Mouse (Mus musculus) heart, embryonic 15.5 days (tissue): ENCODE data around the gene Olfr1046. TPM values are rescaled to one million over a fixed set of nuclear protein-coding genes. Genes with fewer than 3 reads are reported as not detected.
"Not testable (repeated sequence)": the region's sequence is repeated elsewhere in the genome, so short reads cannot be mapped to it uniquely, and the experiment has no call there.

ENCODE experiments used
- ATAC-seq: fragments of 200-750 bp; cut with Nextera tagmentation; replicated peaks from 2 replicates; pipeline ENCODE4 v1.8.0; 2017; ENCODE audit warnings: low read depth, moderate TSS enrichment; ENCODE audit not compliant: insufficient number of reproducible peaks, insufficient read depth, low FRiP score
- H3K27ac ChIP-seq: fragments of 300-500 bp; sonication (generic); 2 replicates; pipeline ENCODE4 v1.5.1; 2015; ENCODE audit warnings: mild to moderate bottlenecking, inconsistent platforms
- H3K27me3 ChIP-seq: fragments of 300-500 bp; sonication (generic); 2 replicates; pipeline ENCODE4 v1.6.1; 2015; ENCODE audit warnings: inconsistent platforms
- H3K36me3 ChIP-seq: fragments of 300-500 bp; sonication (generic); 2 replicates; pipeline ENCODE4 v1.6.1; 2015; ENCODE audit warnings: mild to moderate bottlenecking, inconsistent platforms
- H3K4me1 ChIP-seq: fragments of 300-500 bp; sonication (generic); replicated peaks from 2 replicates; pipeline ENCODE4 v1.6.1; 2015; ENCODE audit warnings: inconsistent platforms
- H3K4me2 ChIP-seq: fragments of 300-500 bp; sonication (generic); 2 replicates; pipeline ENCODE4 v1.6.1; 2015; ENCODE audit warnings: inconsistent platforms, mild to moderate bottlenecking, moderate library complexity
- H3K4me3 ChIP-seq: fragments of 300-500 bp; sonication (generic); 2 replicates; pipeline ENCODE4 v1.5.1; 2015; ENCODE audit warnings: mild to moderate bottlenecking, inconsistent platforms
- H3K9ac ChIP-seq: fragments of 300-500 bp; sonication (generic); 2 replicates; pipeline ENCODE4 v1.6.1; 2015; ENCODE audit warnings: mild to moderate bottlenecking, inconsistent platforms
- H3K9me3 ChIP-seq: fragments of 300-500 bp; sonication (generic); replicated peaks from 2 replicates; pipeline ENCODE4 v1.6.1; 2016; ENCODE audit warnings: inconsistent platforms
- WGBS: fragments of 180-500 bp; shearing (Covaris S2); methylation state at CpG from one replicate; pipeline ENCODE4 v1.1.7; 2015; ENCODE audit warnings: mixed read lengths; 5-methylcytosine and 5-hydroxymethylcytosine counted together
- polyA plus RNA-seq: library from polyadenylated mRNA; unstranded; fragments of >200 nt; fragmentation: Nextera tagmentation; extraction: Ambion mirVana; gene quantifications from 2 replicates; pipeline ENCODE4 v1.2.1, GENCODE M21; 2015

Olfr1046 gene
- not detected in 2 replicates for polyA plus RNA-seq

- H3K36me3 ChIP-seq, result no peaks in the 10 kb centered on the region
- H3K4me3 ChIP-seq, result no peak within 1 kb of the TSS
- no peaks in the 10 kb centered on the region for H3K9me3 ChIP-seq
- H3K9ac ChIP-seq, result no peak within 1 kb of the TSS
- ATAC-seq, result no peak
- no peak within 1 kb of the TSS for H3K27ac ChIP-seq
- H3K27me3 ChIP-seq, result no peaks in the 10 kb centered on the region
- H3K4me2 ChIP-seq, result no peak within 1 kb of the TSS
- H3K4me1 ChIP-seq, result no peaks in the 10 kb centered on the region
- WGBS, result 57% methylated on average over 2 of the region's 2 CpGs
Observed at GRCm38 (mm10) chr2:86219214-86219613, at the start of gene Olfr1046. Olfr1046 (minus strand) TSS chr2:86219314.

- not testable (repeated sequence) for H3K4me2 ChIP-seq, H3K4me3 ChIP-seq, H3K9ac ChIP-seq, H3K27ac ChIP-seq, H3K36me3 ChIP-seq, ATAC-seq, H3K27me3 ChIP-seq, H3K4me1 ChIP-seq, H3K9me3 ChIP-seq
Observed at GRCm38 (mm10) chr2:86258228-86258627, 39.1 kb upstream of the Olfr1046 start, which contains the start of gene Olfr1049. Olfr1049 (minus strand) TSS chr2:86258328.

GRCm38 (mm10) chr2:86240189-86240588 is 21.1 kb upstream of the Olfr1046 start, which contains the start of gene Olfr1048:
Olfr1048 (minus strand) TSS chr2:86240289.
- no peak within 1 kb of the TSS for H3K9ac ChIP-seq
- no peak for ATAC-seq
- no peaks in the 10 kb centered on the region for H3K36me3 ChIP-seq
- H3K9me3 ChIP-seq, result no peaks in the 10 kb centered on the region
- no peaks in the 10 kb centered on the region for H3K4me1 ChIP-seq
- no peak within 1 kb of the TSS for H3K4me2 ChIP-seq
- no peaks in the 10 kb centered on the region for H3K27me3 ChIP-seq
- no peak within 1 kb of the TSS for H3K27ac ChIP-seq
- H3K4me3 ChIP-seq, result no peak within 1 kb of the TSS

- Histone ChIP-seq H3K4me3 (no peak within 1 kb of the TSS), H3K4me2 (no peak within 1 kb of the TSS), H3K36me3 (no peaks in the 10 kb centered on the region), H3K27ac (no peak within 1 kb of the TSS), H3K4me1 (no peaks in the 10 kb centered on the region), H3K27me3 (no peaks in the 10 kb centered on the region), H3K9ac (no peak within 1 kb of the TSS), H3K9me3 (no peaks in the 10 kb centered on the region)
- no peak for ATAC-seq
- 89% methylated on average over 1 of the region's 1 CpGs for WGBS
Observed at GRCm38 (mm10) chr2:86231301-86231700, 12.2 kb upstream of the Olfr1046 start, which contains the start of gene Olfr1047. Olfr1047 (minus strand) TSS chr2:86231401.

DNA sequence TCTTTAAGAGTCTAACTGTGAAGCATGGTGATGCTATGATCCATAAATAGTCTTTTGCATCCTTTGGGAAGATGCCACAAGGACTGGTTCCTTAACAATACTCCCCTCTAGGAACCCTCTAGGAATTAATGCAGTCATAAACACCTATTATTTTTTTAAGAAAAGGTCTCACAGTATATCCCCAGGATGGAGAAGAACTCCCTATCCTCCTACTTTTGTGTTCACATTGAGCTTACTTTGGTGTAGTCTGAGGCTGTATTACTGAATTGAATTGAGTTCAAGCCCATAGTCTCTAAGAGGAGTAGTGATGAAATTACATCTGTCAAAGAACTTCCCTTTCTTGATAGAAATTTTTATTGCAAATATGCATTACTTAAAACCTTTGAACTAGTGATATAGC is 16.2 kb downstream of the Olfr1046 start, which contains the start of gene Olfr1045:
Gene Olfr1045, minus strand, starts transcription at position 101 of the 400 bp plus-strand sequence.
- no peak within 1 kb of the TSS for H3K4me2 ChIP-seq
- H3K27me3 ChIP-seq, result no peaks in the 10 kb centered on the region
- H3K4me3 ChIP-seq, result no peak within 1 kb of the TSS
- no peak within 1 kb of the TSS for H3K27ac ChIP-seq
- no peak for ATAC-seq
- H3K4me1 ChIP-seq, result no peaks in the 10 kb centered on the region
- no peaks in the 10 kb centered on the region for H3K9me3 ChIP-seq
- no peaks in the 10 kb centered on the region for H3K36me3 ChIP-seq
- no peak within 1 kb of the TSS for H3K9ac ChIP-seq

GRCm38 (mm10) chr2:86195863-86196262 is 23.3 kb downstream of the Olfr1046 start:
- no peak overlapping the region for H3K27ac ChIP-seq
- no peak for ATAC-seq
- no peaks in the 10 kb centered on the region for H3K27me3 ChIP-seq

GRCm38 (mm10) chr2:86185583-86185982 is 33.5 kb downstream of the Olfr1046 start, which contains the start of gene Olfr52:
Olfr52 (minus strand) TSS chr2:86185683.
- no peaks in the 10 kb centered on the region for H3K4me1 ChIP-seq
- H3K9me3 ChIP-seq, result no peaks in the 10 kb centered on the region
- ATAC-seq, result no peak
- no peak within 1 kb of the TSS for H3K4me3 ChIP-seq
- H3K36me3 ChIP-seq, result no peaks in the 10 kb centered on the region
- H3K4me2 ChIP-seq, result no peak within 1 kb of the TSS
- H3K27me3 ChIP-seq, result no peaks in the 10 kb centered on the region
- no peak within 1 kb of the TSS for H3K27ac ChIP-seq
- no peak within 1 kb of the TSS for H3K9ac ChIP-seq

More at GRCm38 (mm10) chr2:86195863-86196262, 23.3 kb downstream of the Olfr1046 start:
- 41% methylated on average over 1 of the region's 1 CpGs for WGBS
- Histone ChIP-seq H3K9ac (no peak overlapping the region), H3K4me1 (no peaks in the 10 kb centered on the region), H3K9me3 (no peaks in the 10 kb centered on the region), H3K4me3 (no peak overlapping the region), H3K4me2 (no peak overlapping the region), H3K36me3 (no peaks in the 10 kb centered on the region)

DNA sequence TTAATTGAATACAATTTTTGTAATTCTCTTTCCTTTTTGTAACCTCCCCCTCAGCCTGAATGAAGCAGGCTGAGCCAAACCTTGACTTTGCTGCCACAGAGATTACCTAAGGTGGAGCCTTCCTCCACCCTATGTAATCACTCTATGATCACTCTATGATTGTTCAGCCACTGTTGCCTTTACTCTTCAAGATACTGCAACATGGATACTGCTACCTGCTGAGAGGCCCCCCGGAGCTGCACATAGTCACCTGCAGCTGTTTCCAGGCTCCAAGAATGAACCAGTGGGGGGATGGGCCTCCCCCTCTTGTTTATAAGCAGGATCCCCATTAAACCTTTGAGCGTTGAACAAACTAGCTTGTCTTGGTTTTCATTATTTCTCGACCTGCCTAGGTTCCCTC is 39.2 kb downstream of the Olfr1046 start:
- 77% methylated on average over 3 of the region's 3 CpGs for WGBS
- no peaks in the 10 kb centered on the region for H3K4me1 ChIP-seq
- ATAC-seq, result no peak

GRCm38 (mm10) chr2:86177720-86178119 is 41.4 kb downstream of the Olfr1046 start, which contains the start of gene Olfr1044:
Olfr1044 (minus strand) TSS chr2:86177820.
- H3K36me3 ChIP-seq, result no peaks in the 10 kb centered on the region
- H3K4me2 ChIP-seq, result no peak within 1 kb of the TSS
- no peak within 1 kb of the TSS for H3K9ac ChIP-seq
- H3K4me3 ChIP-seq, result no peak within 1 kb of the TSS
- ATAC-seq, result no peak
- no peaks in the 10 kb centered on the region for H3K4me1 ChIP-seq
- H3K27ac ChIP-seq, result no peak within 1 kb of the TSS
- H3K9me3 ChIP-seq, result no peaks in the 10 kb centered on the region
- no peaks in the 10 kb centered on the region for H3K27me3 ChIP-seq

More for the DNA sequence above, 39.2 kb downstream of the Olfr1046 start:
- no peak overlapping the region for H3K4me3 ChIP-seq
- no peak overlapping the region for H3K9ac ChIP-seq
- no peak overlapping the region for H3K27ac ChIP-seq
- H3K27me3 ChIP-seq, result no peaks in the 10 kb centered on the region
- H3K9me3 ChIP-seq, result no peaks in the 10 kb centered on the region
- H3K4me2 ChIP-seq, result no peak overlapping the region
- H3K36me3 ChIP-seq, result no peaks in the 10 kb centered on the region

DNA sequence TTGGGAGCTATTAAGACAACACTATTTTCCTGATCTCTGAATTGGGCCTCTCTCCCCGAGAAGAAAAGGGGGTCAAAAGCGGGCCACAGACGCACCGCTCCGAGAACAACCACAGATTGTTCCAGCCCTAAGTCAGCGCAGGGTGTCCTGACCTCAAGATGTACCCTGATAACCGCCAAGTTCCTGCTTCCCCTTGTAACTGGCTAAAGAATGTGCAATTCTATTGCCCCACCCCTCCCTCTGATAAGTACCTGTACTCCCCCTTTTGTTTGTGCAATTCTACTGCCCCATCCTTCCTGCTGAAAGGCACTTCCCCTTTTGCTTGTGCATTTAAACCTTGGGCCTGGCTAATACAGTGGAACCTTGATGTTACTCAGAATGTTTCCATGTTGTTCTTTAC is 43.7 kb downstream of the Olfr1046 start:
- H3K4me1 ChIP-seq, H3K9me3 ChIP-seq, H3K36me3 ChIP-seq, H3K27ac ChIP-seq, H3K4me2 ChIP-seq, ATAC-seq, H3K4me3 ChIP-seq, H3K27me3 ChIP-seq, H3K9ac ChIP-seq: not testable (repeated sequence)
- WGBS, result 75% methylated on average over 7 of the region's 7 CpGs

DNA sequence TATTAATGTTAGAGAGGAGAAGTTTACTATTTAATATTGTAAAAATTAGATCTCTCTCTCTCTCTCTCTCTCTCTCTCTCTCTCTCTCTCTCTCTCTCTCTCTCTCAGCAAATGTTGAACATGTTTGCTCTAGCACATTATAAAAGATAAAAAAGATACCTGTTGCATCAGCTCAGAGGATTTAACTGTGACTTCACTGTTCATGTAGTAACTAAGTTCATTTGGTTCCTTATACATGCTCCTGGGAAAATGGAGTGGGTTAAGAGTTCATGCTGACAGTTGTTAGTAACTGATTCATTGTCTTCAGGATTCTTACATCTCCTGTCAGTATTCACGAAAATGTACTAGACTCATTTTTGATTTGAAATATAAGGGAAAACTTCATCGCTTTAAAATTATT is 51.7 kb downstream of the Olfr1046 start, which contains the start of gene Olfr1043:
Gene Olfr1043, minus strand, starts transcription at position 101 of the 400 bp plus-strand sequence.
- Histone ChIP-seq H3K9ac (no peak within 1 kb of the TSS), H3K9me3 (no peaks in the 10 kb centered on the region), H3K36me3 (no peaks in the 10 kb centered on the region), H3K27ac (no peak within 1 kb of the TSS), H3K4me1 (no peaks in the 10 kb centered on the region), H3K27me3 (no peaks in the 10 kb centered on the region), H3K4me2 (no peak within 1 kb of the TSS), H3K4me3 (no peak within 1 kb of the TSS)
- ATAC-seq, result no peak
- WGBS, result 80% methylated on average over 2 of the region's 2 CpGs
